Mouse (Mus musculus): Measurements from ENCODE around the gene Gm20388. TPM values are rescaled to one million over a fixed set of nuclear protein-coding genes. Genes with fewer than 3 reads are reported as not detected.

Gm20388 gene
- polyA plus RNA-seq, 1 experiment, result 0.36 TPM

DNA sequence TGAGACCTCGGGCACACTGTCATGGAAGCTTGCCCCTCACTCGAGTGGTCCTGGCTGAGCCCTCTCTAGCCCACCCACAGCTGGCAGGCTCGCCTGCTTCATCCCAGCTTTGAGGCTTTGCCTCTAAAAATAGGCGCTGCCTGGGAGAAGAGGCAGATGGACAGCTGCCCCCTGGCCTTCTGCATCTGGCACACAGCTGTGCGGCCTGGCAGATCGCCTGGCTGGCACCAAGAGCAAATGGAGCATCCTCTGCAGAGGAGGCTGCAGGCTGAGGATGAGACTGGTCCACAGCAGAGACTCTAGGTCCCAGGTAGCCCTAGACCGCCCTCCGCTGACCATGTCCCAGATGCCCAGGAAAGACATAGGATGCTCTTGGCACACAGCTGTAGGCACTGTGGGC, 2805.9 kb downstream of the Gm20388 start:
- peaks cover 91% of the 10 kb centered on the region for H3K4me1 ChIP-seq (ENCODE audit: control insufficient read depth)

GRCm38 (mm10) chr8:122717869-122718509, 2807.3 kb downstream of the Gm20388 start:
- peaks cover 91% of the 10 kb centered on the region for H3K4me1 ChIP-seq (ENCODE audit: control insufficient read depth)
- peaks cover 74% of the 10 kb centered on the region for H3K27me3 ChIP-seq (ENCODE audit: control insufficient read depth)
- no peaks in the 10 kb centered on the region for H3K9me3 ChIP-seq (ENCODE audit: control insufficient read depth, low read length)
- no peak overlapping the region for H3K4me3 ChIP-seq (replicated peaks)
- TF ChIP-seq GATA1 (IDR thresholded peaks at IDR 0.05; ENCODE audit: low read length), result no peak
- H3K36me3 ChIP-seq (ENCODE audit: control insufficient read depth), result no peaks in the 10 kb centered on the region; the same call in 1 of the 2 replicates

More for the DNA sequence above, 2805.9 kb downstream of the Gm20388 start:
- Histone ChIP-seq H3K4me3 (replicated peaks) (no peak overlapping the region), H3K9me3 (ENCODE audit: control insufficient read depth, low read length) (no peaks in the 10 kb centered on the region), H3K36me3 (ENCODE audit: control insufficient read depth) (no peaks in the 10 kb centered on the region; the same call in 1 of the 2 replicates), H3K27me3 (ENCODE audit: control insufficient read depth) (peaks cover 74% of the 10 kb centered on the region)
- TF ChIP-seq TAL1 (IDR thresholded peaks at IDR 0.05; ENCODE audit: low read length) (no peak), GATA1 (IDR thresholded peaks at IDR 0.05; ENCODE audit: low read length) (no peak)

GRCm38 (mm10) chr8:122718711-122719499, 2808.3 kb downstream of the Gm20388 start:
- no peaks in the 10 kb centered on the region for H3K9me3 ChIP-seq (ENCODE audit: control insufficient read depth, low read length)
- peak overlapping the region; percentile 59 for H3K4me3 ChIP-seq (replicated peaks)
- H3K4me1 ChIP-seq (ENCODE audit: control insufficient read depth), result peaks cover 88% of the 10 kb centered on the region
- no peaks in the 10 kb centered on the region; the same call in 1 of the 2 replicates for H3K36me3 ChIP-seq (ENCODE audit: control insufficient read depth)
- TF ChIP-seq TAL1 (IDR thresholded peaks at IDR 0.05; ENCODE audit: low read length), result no peak
- no peak for TF ChIP-seq GATA1 (IDR thresholded peaks at IDR 0.05; ENCODE audit: low read length)
- H3K27me3 ChIP-seq (ENCODE audit: control insufficient read depth), result peaks cover 75% of the 10 kb centered on the region

DNA sequence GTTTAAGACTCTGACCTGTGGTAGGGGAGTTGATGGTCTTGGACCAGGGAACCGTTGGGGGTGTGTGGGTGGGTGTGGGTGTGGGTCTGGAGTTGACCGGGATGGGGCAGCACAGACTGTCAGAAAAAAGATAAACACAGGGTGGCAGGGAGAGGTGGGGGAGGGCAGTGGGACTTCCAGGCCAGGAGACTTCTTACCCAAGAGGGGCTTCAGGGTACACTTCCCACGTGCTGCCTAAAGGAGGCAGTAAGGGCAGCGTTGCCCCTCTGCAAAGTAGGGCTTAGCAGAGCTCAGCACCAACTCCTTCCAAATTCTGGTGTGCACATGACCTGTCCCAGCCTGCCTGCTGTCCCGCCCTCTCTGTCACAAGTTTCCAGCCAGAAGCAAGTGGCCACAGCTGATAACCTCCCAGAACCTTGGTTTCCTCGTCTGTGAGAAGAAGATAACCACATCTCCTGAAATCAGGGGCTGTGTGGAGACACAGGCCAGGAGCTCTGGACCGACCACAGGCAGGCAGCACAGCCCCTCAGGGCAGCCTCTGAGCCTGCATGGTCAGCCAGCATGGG, 2808.9 kb downstream of the Gm20388 start:
- Histone ChIP-seq H3K36me3 (ENCODE audit: control insufficient read depth) (no peaks in the 10 kb centered on the region; the same call in 1 of the 2 replicates), H3K4me3 (replicated peaks) (peak overlapping the region; percentile 59), H3K4me1 (ENCODE audit: control insufficient read depth) (peaks cover 85% of the 10 kb centered on the region), H3K27me3 (ENCODE audit: control insufficient read depth) (peaks cover 78% of the 10 kb centered on the region), H3K9me3 (ENCODE audit: control insufficient read depth, low read length) (no peaks in the 10 kb centered on the region)
- TF ChIP-seq TAL1 (IDR thresholded peaks at IDR 0.05; ENCODE audit: low read length) (peak; percentile 100), GATA1 (IDR thresholded peaks at IDR 0.05; ENCODE audit: low read length) (peak; percentile 97)

DNA sequence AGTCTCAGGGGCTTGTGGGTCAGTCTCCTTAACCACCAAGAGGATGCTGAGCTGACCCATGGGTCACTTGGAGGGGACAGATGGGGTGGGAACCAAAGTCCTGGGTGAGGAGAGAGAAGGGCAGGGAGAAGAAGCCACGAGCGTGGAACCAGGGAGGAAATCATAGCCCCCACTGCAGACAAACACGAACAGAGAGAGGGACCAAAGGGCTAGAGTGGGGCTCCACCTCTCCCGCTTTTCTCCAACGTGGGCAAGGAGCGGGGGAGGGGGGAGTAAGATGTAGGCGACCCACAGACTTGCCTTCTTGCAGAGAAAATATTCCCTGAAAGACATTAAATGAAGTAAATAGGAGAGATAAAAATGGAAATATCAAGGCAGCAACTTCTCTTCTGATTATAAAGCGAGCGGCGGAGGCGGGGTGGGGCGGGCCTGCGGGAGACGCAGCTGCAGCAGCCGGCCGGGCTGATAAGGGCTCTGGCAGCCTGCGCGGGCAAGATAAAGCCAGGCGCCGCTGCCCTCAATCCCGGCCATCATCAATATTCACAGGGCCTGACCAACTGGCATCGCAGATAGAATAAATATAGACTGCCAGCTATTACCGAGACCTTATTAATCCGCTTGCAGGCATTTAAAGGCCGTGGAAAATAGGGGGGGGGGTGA, 2809.6 kb downstream of the Gm20388 start:
- Histone ChIP-seq H3K9me3 (ENCODE audit: control insufficient read depth, low read length) (no peaks in the 10 kb centered on the region), H3K4me1 (ENCODE audit: control insufficient read depth) (peaks cover 81% of the 10 kb centered on the region), H3K36me3 (ENCODE audit: control insufficient read depth) (no peaks in the 10 kb centered on the region), H3K27me3 (ENCODE audit: control insufficient read depth) (peaks cover 78% of the 10 kb centered on the region), H3K4me3 (replicated peaks) (peak overlapping the region; percentile 59)
- TF ChIP-seq TAL1 (IDR thresholded peaks at IDR 0.05; ENCODE audit: low read length) (peak; percentile 93), GATA1 (IDR thresholded peaks at IDR 0.05; ENCODE audit: low read length) (peak; percentile 98)

DNA sequence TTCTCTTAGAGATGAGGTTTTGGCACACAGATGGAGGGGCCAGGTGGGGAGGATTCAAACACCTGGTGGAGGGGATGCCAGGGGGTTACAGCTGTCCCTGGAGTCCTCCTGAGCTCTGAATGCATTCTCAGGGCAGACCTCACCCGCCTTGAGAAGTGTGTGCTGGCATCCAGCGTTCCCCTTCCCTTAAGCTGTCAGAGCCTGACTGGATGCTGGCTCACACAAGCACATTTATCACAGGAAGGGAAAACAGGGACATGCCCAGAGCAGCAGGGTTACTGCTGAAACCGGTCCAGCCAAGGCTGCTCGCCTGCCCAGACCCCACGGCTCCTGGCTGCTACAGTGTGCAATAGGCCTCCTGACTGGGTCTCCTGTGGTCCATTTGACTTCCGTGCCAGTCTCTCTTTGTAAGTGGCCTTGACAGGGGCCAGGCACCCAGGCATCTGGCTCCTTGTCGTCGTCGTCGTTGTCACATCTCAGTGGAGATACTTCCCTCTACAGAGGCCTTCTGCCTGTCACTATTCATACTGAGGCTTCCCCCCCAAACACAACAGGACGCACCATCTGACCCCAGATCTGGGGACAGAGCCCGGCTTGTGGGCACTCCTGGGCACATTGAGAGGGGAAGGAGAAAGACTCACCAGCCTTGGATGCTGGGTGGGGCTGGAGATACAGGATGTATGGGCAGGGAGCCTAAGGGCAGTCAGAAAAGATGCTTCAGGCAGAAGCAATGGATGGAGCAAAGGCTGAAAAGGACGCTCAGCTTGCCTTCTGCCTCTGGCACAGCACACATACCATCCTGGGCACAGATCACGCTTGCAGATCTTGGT, 2810.4 kb downstream of the Gm20388 start:
- H3K4me1 ChIP-seq (ENCODE audit: control insufficient read depth), result peaks cover 78% of the 10 kb centered on the region
- H3K27me3 ChIP-seq (ENCODE audit: control insufficient read depth), result peaks cover 78% of the 10 kb centered on the region
- H3K36me3 ChIP-seq (ENCODE audit: control insufficient read depth), result no peaks in the 10 kb centered on the region
- TF ChIP-seq GATA1 (IDR thresholded peaks at IDR 0.05; ENCODE audit: low read length), result no peak
- no peak for TF ChIP-seq TAL1 (IDR thresholded peaks at IDR 0.05; ENCODE audit: low read length)
- H3K9me3 ChIP-seq (ENCODE audit: control insufficient read depth, low read length), result no peaks in the 10 kb centered on the region
- H3K4me3 ChIP-seq (replicated peaks), result peak overlapping the region; percentile 59

- no peak for TF ChIP-seq GATA1 (IDR thresholded peaks at IDR 0.05; ENCODE audit: low read length)
- no peak for TF ChIP-seq TAL1 (IDR thresholded peaks at IDR 0.05; ENCODE audit: low read length)
- Histone ChIP-seq H3K4me1 (ENCODE audit: control insufficient read depth) (peaks cover 39% of the 10 kb centered on the region), H3K27me3 (ENCODE audit: control insufficient read depth) (peaks cover 95% of the 10 kb centered on the region), H3K9me3 (ENCODE audit: control insufficient read depth, low read length) (no peaks in the 10 kb centered on the region), H3K4me3 (replicated peaks) (no peak overlapping the region), H3K36me3 (ENCODE audit: control insufficient read depth) (no peaks in the 10 kb centered on the region)
Measured at GRCm38 (mm10) chr8:122725187-122725586, 2814.5 kb downstream of the Gm20388 start.

DNA sequence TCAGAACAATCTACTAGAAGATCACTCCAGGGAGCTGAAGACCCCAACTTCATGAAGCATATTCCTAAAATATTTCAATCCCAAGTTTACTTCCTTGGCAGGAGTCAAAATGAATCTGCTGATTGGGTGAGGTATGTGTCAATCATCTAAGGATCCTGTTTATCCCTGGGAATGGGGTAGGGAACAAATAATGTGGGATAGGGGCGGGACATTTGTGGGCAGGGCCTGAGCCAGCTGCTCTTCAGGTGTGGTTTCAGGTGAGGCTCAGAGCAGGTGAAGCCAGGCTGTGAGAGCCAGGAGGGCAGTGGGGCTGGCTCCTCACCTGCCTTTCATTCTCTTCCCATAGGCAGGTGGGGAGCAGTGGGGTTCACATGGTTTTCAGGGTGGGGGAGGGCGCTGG, 2816.1 kb downstream of the Gm20388 start:
- Histone ChIP-seq H3K4me1 (ENCODE audit: control insufficient read depth) (peaks cover 24% of the 10 kb centered on the region), H3K36me3 (ENCODE audit: control insufficient read depth) (no peaks in the 10 kb centered on the region), H3K9me3 (ENCODE audit: control insufficient read depth, low read length) (no peaks in the 10 kb centered on the region), H3K4me3 (replicated peaks) (no peak overlapping the region), H3K27me3 (ENCODE audit: control insufficient read depth) (peaks cover 99% of the 10 kb centered on the region)
- no peak for TF ChIP-seq GATA1 (IDR thresholded peaks at IDR 0.05; ENCODE audit: low read length)
- TF ChIP-seq TAL1 (IDR thresholded peaks at IDR 0.05; ENCODE audit: low read length), result no peak

Data from erythroblast, embryonic 14.5 days (primary cell).